Mouse (Mus musculus): ENCODE measurements around the gene Gm20388.

Gm20388 gene

GRCm38 (mm10) chr8:121210627-121211026 is 1300.0 kb downstream of the Gm20388 start:
- DNase-seq = no peak

- no peak for DNase-seq
Measured at GRCm38 (mm10) chr8:121213236-121213635, 1302.6 kb downstream of the Gm20388 start.

- no peak for DNase-seq
Measured at GRCm38 (mm10) chr8:121213651-121214050, 1303.0 kb downstream of the Gm20388 start.

GRCm38 (mm10) chr8:121214975-121215374 is 1304.3 kb downstream of the Gm20388 start:
- DNase-seq = no peak

GRCm38 (mm10) chr8:121216441-121216949 is 1305.9 kb downstream of the Gm20388 start:
- no peak for DNase-seq

- DNase-seq = peak; percentile 45
Measured at GRCm38 (mm10) chr8:121218486-121218885, 1307.8 kb downstream of the Gm20388 start.

- peak; percentile 12 for DNase-seq
Measured at GRCm38 (mm10) chr8:121220103-121220899, 1309.7 kb downstream of the Gm20388 start.

GRCm38 (mm10) chr8:121224709-121225108 is 1314.1 kb downstream of the Gm20388 start:
- no peak for DNase-seq

GRCm38 (mm10) chr8:121227756-121228155 is 1317.1 kb downstream of the Gm20388 start:
- DNase-seq = no peak

GRCm38 (mm10) chr8:121228892-121229291 is 1318.3 kb downstream of the Gm20388 start:
- no peak for DNase-seq

- DNase-seq = no peak
Measured at GRCm38 (mm10) chr8:121229550-121229949, 1318.9 kb downstream of the Gm20388 start.

GRCm38 (mm10) chr8:121233196-121233595 is 1322.6 kb downstream of the Gm20388 start:
- no peak for DNase-seq

GRCm38 (mm10) chr8:121234915-121235314 is 1324.3 kb downstream of the Gm20388 start:
- no peak for DNase-seq

- no peak for DNase-seq
Measured at GRCm38 (mm10) chr8:121239640-121240039, 1329.0 kb downstream of the Gm20388 start.

- DNase-seq = peak; percentile 21
Measured at GRCm38 (mm10) chr8:121241761-121242552, 1331.3 kb downstream of the Gm20388 start.

GRCm38 (mm10) chr8:121242671-121243070 is 1332.0 kb downstream of the Gm20388 start:
- no peak for DNase-seq

- no peak for DNase-seq
Measured at GRCm38 (mm10) chr8:121248823-121249222, 1338.2 kb downstream of the Gm20388 start.

- no peak for DNase-seq
Measured at GRCm38 (mm10) chr8:121249433-121249832, 1338.8 kb downstream of the Gm20388 start.

GRCm38 (mm10) chr8:121251089-121251488 is 1340.4 kb downstream of the Gm20388 start:
- no peak for DNase-seq

- no peak for DNase-seq
Measured at GRCm38 (mm10) chr8:121255727-121256265, 1345.2 kb downstream of the Gm20388 start.

GRCm38 (mm10) chr8:121258126-121258792 is 1347.6 kb downstream of the Gm20388 start:
- peak; percentile 21 for DNase-seq

GRCm38 (mm10) chr8:121262728-121263389 is 1352.2 kb downstream of the Gm20388 start:
- peak; percentile 20 for DNase-seq

Data from liver (tissue).